In genomic region chr11:68851644-68852485, GRCm38 (mm10) we compare ENCODE assay signal across 8 mouse cellular contexts. TPM values are rescaled to one million over a fixed set of nuclear protein-coding genes. Genes with fewer than 3 reads are reported as not detected.
DNase-seq lines count a peak whose midpoint lies in the region; ATAC-seq and TF ChIP-seq lines count a peak whose summit lies in the region.

No protein-coding gene starts in this region.

- no peaks in the 10 kb centered on the region for H3K27me3 ChIP-seq in testis, adult 2 months (ENCODE audit: control insufficient read depth, insufficient read depth, low read length)
- no peaks in the 10 kb centered on the region for H3K27me3 ChIP-seq in forebrain, embryonic 14.5 days (replicated peaks; ENCODE audit: control insufficient read depth, insufficient read depth, low read length)
- no peaks in the 10 kb centered on the region for H3K27me3 ChIP-seq in limb, embryonic 15.5 days
- H3K27me3 ChIP-seq in stomach, postnatal 0 days (ENCODE audit: control insufficient read depth, insufficient read depth, low read length), result no peaks in the 10 kb centered on the region

- peak overlapping the region; percentile 82 for H3K9ac ChIP-seq in forebrain, embryonic 14.5 days (ENCODE audit: low read length)
- H3K9ac ChIP-seq in limb, embryonic 15.5 days, result peak overlapping the region; percentile 76
- H3K9ac ChIP-seq in stomach, postnatal 0 days (ENCODE audit: low read length), result peak overlapping the region; percentile 96

- no peaks in the 10 kb centered on the region for H3K9me3 ChIP-seq in forebrain, embryonic 14.5 days (replicated peaks; ENCODE audit: control insufficient read depth, low read length)
- no peaks in the 10 kb centered on the region for H3K9me3 ChIP-seq in limb, embryonic 15.5 days
- H3K9me3 ChIP-seq in stomach, postnatal 0 days (ENCODE audit: control insufficient read depth, low read length), result no peaks in the 10 kb centered on the region

- WGBS in forebrain, embryonic 14.5 days, result 4% methylated on average over 13 of the region's 13 CpGs
- WGBS in limb, embryonic 15.5 days, result 3% methylated on average over 13 of the region's 13 CpGs
- under 1% methylated on average over 13 of the region's 13 CpGs for WGBS in stomach, postnatal 0 days

- peak overlapping the region; percentile 99 for H3K27ac ChIP-seq in testis, adult 2 months (ENCODE audit: control insufficient read depth, insufficient read depth, low read depth, low read length)
- peak overlapping the region; percentile 93 for H3K27ac ChIP-seq in forebrain, embryonic 14.5 days (ENCODE audit: low read depth, low read length)
- H3K27ac ChIP-seq in limb, embryonic 15.5 days, result peak overlapping the region; percentile 99
- H3K27ac ChIP-seq in stomach, postnatal 0 days (replicated peaks), result peak overlapping the region; percentile 100

- no peak for ATAC-seq in forebrain, embryonic 14.5 days
- ATAC-seq in limb, embryonic 15.5 days (ENCODE audit: insufficient number of reproducible peaks, low FRiP score, low TSS enrichment, low read depth), result no peak
- no peak for ATAC-seq in stomach, postnatal 0 days (ENCODE audit: low FRiP score, low TSS enrichment)

- peak overlapping the region; percentile 98 for H3K4me3 ChIP-seq in testis, adult 2 months (ENCODE audit: control insufficient read depth, low read depth, low read length)
- H3K4me3 ChIP-seq in forebrain, embryonic 14.5 days (ENCODE audit: low read depth, low read length), result peak overlapping the region; percentile 91
- H3K4me3 ChIP-seq in limb, embryonic 15.5 days, result peak overlapping the region; percentile 80
- H3K4me3 ChIP-seq in stomach, postnatal 0 days (ENCODE audit: low read depth, low read length), result peak overlapping the region; percentile 96

- no peaks in the 10 kb centered on the region for H3K36me3 ChIP-seq in testis, adult 2 months (ENCODE audit: control insufficient read depth, insufficient read depth, low read length)
- no peaks in the 10 kb centered on the region for H3K36me3 ChIP-seq in forebrain, embryonic 14.5 days (ENCODE audit: control insufficient read depth, insufficient read depth, low read length)
- no peaks in the 10 kb centered on the region for H3K36me3 ChIP-seq in limb, embryonic 15.5 days
- no peaks in the 10 kb centered on the region for H3K36me3 ChIP-seq in stomach, postnatal 0 days (ENCODE audit: control insufficient read depth, insufficient read depth, low read length)

- H3K4me2 ChIP-seq in forebrain, embryonic 14.5 days (ENCODE audit: low read length), result peak overlapping the region; percentile 80
- H3K4me2 ChIP-seq in limb, embryonic 15.5 days, result peak overlapping the region; percentile 59
- peak overlapping the region; percentile 61 for H3K4me2 ChIP-seq in stomach, postnatal 0 days (replicated peaks; ENCODE audit: low read depth)

- TF ChIP-seq CTCF in testis, adult 2 months (IDR thresholded peaks at IDR 0.05; ENCODE audit: control insufficient read depth, insufficient read depth, insufficient replicate concordance, low read depth, low read length), result no peak
- TF ChIP-seq CTCF in stomach, postnatal 0 days (IDR thresholded peaks at IDR 0.05; ENCODE audit: low read depth), result no peak

- H3K4me1 ChIP-seq in testis, adult 2 months (ENCODE audit: control insufficient read depth, insufficient read depth, low read length), result peaks cover 4% of the 10 kb centered on the region
- peaks cover 16% of the 10 kb centered on the region for H3K4me1 ChIP-seq in forebrain, embryonic 14.5 days (ENCODE audit: control insufficient read depth, insufficient read depth, low read length)
- peaks cover 21% of the 10 kb centered on the region for H3K4me1 ChIP-seq in limb, embryonic 15.5 days
- peaks cover 3% of the 10 kb centered on the region; the same call in 1 of the 2 replicates for H3K4me1 ChIP-seq in stomach, postnatal 0 days (replicated peaks; ENCODE audit: control insufficient read depth, insufficient read depth)

- TF ChIP-seq POLR2A in testis, adult 2 months (IDR thresholded peaks at IDR 0.05; ENCODE audit: control insufficient read depth, low read depth, low read length), result no peak

- no peak for DNase-seq in testis, postnatal 14 days (ENCODE audit: low spot score)
- no peak for DNase-seq in forebrain, embryonic 14.5 days (ENCODE audit: low spot score)
- no peak for DNase-seq in stomach, postnatal 0 days (ENCODE audit: low spot score)
- DNase-seq in adrenal gland, postnatal 25 days, result no peak
- no peak for DNase-seq in frontal cortex, postnatal 10 days (ENCODE audit: low spot score in 2 of 2)
- no peak for DNase-seq in layer of hippocampus, postnatal 36 days

- TF ChIP-seq EP300 in stomach, postnatal 0 days (optimal IDR thresholded peaks at IDR 0.05), result no peak

RNA-seq across cellular contexts. Expression of gene Ndel1, which starts 19.8 kb away (rescaled TPM):
- polyA plus RNA-seq in testis, adult 2 months (2012; rRNA removed), result 73.8 and 80.3 TPM in 2 replicates
- 70.0 and 80.2 TPM in 2 replicates for polyA plus RNA-seq in forebrain, embryonic 14.5 days (2014; fragmentation: Nextera tagmentation; extraction: Ambion mirVana)
- 124 and 128 TPM in 2 replicates for polyA plus RNA-seq in limb, embryonic 15.5 days (2015; fragmentation: Nextera tagmentation; extraction: Ambion mirVana)
- polyA plus RNA-seq in stomach, postnatal 0 days (2015; fragmentation: Nextera tagmentation; extraction: Ambion mirVana), result 86.4 and 92.6 TPM in 2 replicates
- 54.4 and 70.0 TPM in 2 replicates for total RNA-seq in adrenal gland, postnatal 25 days (2021)
- total RNA-seq in layer of hippocampus, postnatal 36 days (2021), result 10 to 100 TPM; 90.5 to 93.2 TPM

RNA-seq across cellular contexts. Expression of gene Rnf222, which starts 36.5 kb away (rescaled TPM):
- polyA plus RNA-seq in testis, adult 2 months (2012; rRNA removed), result 1.1 TPM in 2 replicates
- not detected in 2 replicates for polyA plus RNA-seq in forebrain, embryonic 14.5 days (2014; fragmentation: Nextera tagmentation; extraction: Ambion mirVana)
- 4.2 and 5.1 TPM in 2 replicates for polyA plus RNA-seq in limb, embryonic 15.5 days (2015; fragmentation: Nextera tagmentation; extraction: Ambion mirVana)
- polyA plus RNA-seq in stomach, postnatal 0 days (2015; fragmentation: Nextera tagmentation; extraction: Ambion mirVana), result 5.4 and 5.8 TPM in 2 replicates
- total RNA-seq in adrenal gland, postnatal 25 days (2021), result 0.15 TPM in 1 of 2 replicates, not detected in the other
- not detected for total RNA-seq in layer of hippocampus, postnatal 36 days (2021)

RNA-seq across cellular contexts. Expression of gene Rpl26, which starts 49.5 kb away (rescaled TPM):
- polyA plus RNA-seq in testis, adult 2 months (2012; rRNA removed), result 938 and 997 TPM in 2 replicates
- polyA plus RNA-seq in forebrain, embryonic 14.5 days (2014; fragmentation: Nextera tagmentation; extraction: Ambion mirVana), result 673 and 871 TPM in 2 replicates
- 838 and 986 TPM in 2 replicates for polyA plus RNA-seq in limb, embryonic 15.5 days (2015; fragmentation: Nextera tagmentation; extraction: Ambion mirVana)
- polyA plus RNA-seq in stomach, postnatal 0 days (2015; fragmentation: Nextera tagmentation; extraction: Ambion mirVana), result 856 and 899 TPM in 2 replicates
- 1,094 and 1,140 TPM in 2 replicates for total RNA-seq in adrenal gland, postnatal 25 days (2021)
- 100 to 1,000 TPM; 738 to 741 TPM for total RNA-seq in layer of hippocampus, postnatal 36 days (2021)
